Mouse (Mus musculus): ENCODE results near the gene Ccdc47.
"Not testable (repeated sequence)": the region's sequence is repeated elsewhere in the genome, so short reads cannot be mapped to it uniquely, and the experiment has no call there.

Gene Ccdc47

GRCm38 (mm10) chr11:106201337-106202122 lies 14.6 kb downstream of the Ccdc47 start:
- in situ Hi-C loops (cut with MboI; ENCODE audit: low pct_unique_long_range_greater_than_20kb in 1 of 2, low sequenced_read_pairs in 2 of 2, unreplicated experiment in 1 of 2) = no loop called here

GRCm38 (mm10) chr11:106200756-106201155 lies 15.4 kb downstream of the Ccdc47 start:
- in situ Hi-C loops (cut with MboI; ENCODE audit: low pct_unique_long_range_greater_than_20kb in 1 of 2, low sequenced_read_pairs in 2 of 2, unreplicated experiment in 1 of 2) = no loop called here

- in situ Hi-C loops (cut with MboI; ENCODE audit: low pct_unique_long_range_greater_than_20kb in 1 of 2, low sequenced_read_pairs in 2 of 2, unreplicated experiment in 1 of 2) = not testable (repeated sequence)
Measured at GRCm38 (mm10) chr11:106199997-106200396, 16.1 kb downstream of the Ccdc47 start.

GRCm38 (mm10) chr11:106198277-106198676 lies 17.9 kb downstream of the Ccdc47 start:
- in situ Hi-C loops (cut with MboI; ENCODE audit: low pct_unique_long_range_greater_than_20kb in 1 of 2, low sequenced_read_pairs in 2 of 2, unreplicated experiment in 1 of 2) = no loop called here

GRCm38 (mm10) chr11:106195341-106195740 lies 20.8 kb downstream of the Ccdc47 start:
- in situ Hi-C loops (cut with MboI; ENCODE audit: low pct_unique_long_range_greater_than_20kb in 1 of 2, low sequenced_read_pairs in 2 of 2, unreplicated experiment in 1 of 2) = no loop called here

GRCm38 (mm10) chr11:106194891-106195290 lies 21.3 kb downstream of the Ccdc47 start:
- in situ Hi-C loops (cut with MboI; ENCODE audit: low pct_unique_long_range_greater_than_20kb in 1 of 2, low sequenced_read_pairs in 2 of 2, unreplicated experiment in 1 of 2) = no loop called here

- in situ Hi-C loops (cut with MboI; ENCODE audit: low pct_unique_long_range_greater_than_20kb in 1 of 2, low sequenced_read_pairs in 2 of 2, unreplicated experiment in 1 of 2) = no loop called here
Measured at GRCm38 (mm10) chr11:106194155-106194541, 22.0 kb downstream of the Ccdc47 start.

- in situ Hi-C loops (cut with MboI; ENCODE audit: low pct_unique_long_range_greater_than_20kb in 1 of 2, low sequenced_read_pairs in 2 of 2, unreplicated experiment in 1 of 2) = no loop called here
Measured at GRCm38 (mm10) chr11:106193371-106194154, 22.6 kb downstream of the Ccdc47 start.

- in situ Hi-C loops (cut with MboI; ENCODE audit: low pct_unique_long_range_greater_than_20kb in 1 of 2, low sequenced_read_pairs in 2 of 2, unreplicated experiment in 1 of 2) = no loop called here
Measured at GRCm38 (mm10) chr11:106192657-106193370, 23.3 kb downstream of the Ccdc47 start.

- in situ Hi-C loops (cut with MboI; ENCODE audit: low pct_unique_long_range_greater_than_20kb in 1 of 2, low sequenced_read_pairs in 2 of 2, unreplicated experiment in 1 of 2) = no loop called here
Measured at GRCm38 (mm10) chr11:106192241-106192640, 23.9 kb downstream of the Ccdc47 start.

- in situ Hi-C loops (cut with MboI; ENCODE audit: low pct_unique_long_range_greater_than_20kb in 1 of 2, low sequenced_read_pairs in 2 of 2, unreplicated experiment in 1 of 2) = no loop called here
Measured at GRCm38 (mm10) chr11:106191716-106192115, 24.4 kb downstream of the Ccdc47 start.

- in situ Hi-C loops (cut with MboI; ENCODE audit: low pct_unique_long_range_greater_than_20kb in 1 of 2, low sequenced_read_pairs in 2 of 2, unreplicated experiment in 1 of 2) = no loop called here
Measured at GRCm38 (mm10) chr11:106187326-106187725, 28.8 kb downstream of the Ccdc47 start.

GRCm38 (mm10) chr11:106180449-106180801 lies 35.7 kb downstream of the Ccdc47 start:
- in situ Hi-C loops (cut with MboI; ENCODE audit: low pct_unique_long_range_greater_than_20kb in 1 of 2, low sequenced_read_pairs in 2 of 2, unreplicated experiment in 1 of 2) = no loop called here

GRCm38 (mm10) chr11:106179711-106180448 lies 36.3 kb downstream of the Ccdc47 start:
- in situ Hi-C loops (cut with MboI; ENCODE audit: low pct_unique_long_range_greater_than_20kb in 1 of 2, low sequenced_read_pairs in 2 of 2, unreplicated experiment in 1 of 2) = no loop called here

- in situ Hi-C loops (cut with MboI; ENCODE audit: low pct_unique_long_range_greater_than_20kb in 1 of 2, low sequenced_read_pairs in 2 of 2, unreplicated experiment in 1 of 2) = no loop called here
Measured at GRCm38 (mm10) chr11:106178036-106178782, 37.9 kb downstream of the Ccdc47 start.

GRCm38 (mm10) chr11:106176372-106176771 lies 39.8 kb downstream of the Ccdc47 start:
- in situ Hi-C loops (cut with MboI; ENCODE audit: low pct_unique_long_range_greater_than_20kb in 1 of 2, low sequenced_read_pairs in 2 of 2, unreplicated experiment in 1 of 2) = no loop called here

- in situ Hi-C loops (cut with MboI; ENCODE audit: low pct_unique_long_range_greater_than_20kb in 1 of 2, low sequenced_read_pairs in 2 of 2, unreplicated experiment in 1 of 2) = no loop called here
Measured at GRCm38 (mm10) chr11:106175081-106175480, 41.1 kb downstream of the Ccdc47 start.

GRCm38 (mm10) chr11:106174372-106174771 lies 41.8 kb downstream of the Ccdc47 start:
- in situ Hi-C loops (cut with MboI; ENCODE audit: low pct_unique_long_range_greater_than_20kb in 1 of 2, low sequenced_read_pairs in 2 of 2, unreplicated experiment in 1 of 2) = no loop called here
